Mouse (Mus musculus) heart, embryonic 16.5 days (tissue): ENCODE measurements around the gene Fis1. TPM values are rescaled to one million over a fixed set of nuclear protein-coding genes. Genes with fewer than 3 reads are reported as not detected.
"Not testable (repeated sequence)": the region's sequence is repeated elsewhere in the genome, so short reads cannot be mapped to it uniquely, and the experiment has no call there.

Experiments
- ATAC-seq: fragments of 200-750 bp; cut with Nextera tagmentation; replicated peaks from 2 replicates; pipeline ENCODE4 v1.8.0; 2017; ENCODE audit warnings: moderate number of reproducible peaks; ENCODE audit not compliant: insufficient read depth, low FRiP score; ENCODE audit errors: extremely low read depth
- H3K27ac ChIP-seq: fragments of 300-500 bp; sonication (generic); 2 replicates; pipeline ENCODE4 v1.5.1; 2014; ENCODE audit warnings: mild to moderate bottlenecking, low read length, control low read depth, moderate library complexity
- H3K27me3 ChIP-seq: fragments of 300-500 bp; sonication (generic); 2 replicates; pipeline ENCODE4 v1.6.1; 2014; ENCODE audit warnings: low read length, mixed read lengths; ENCODE audit not compliant: control insufficient read depth, insufficient read depth
- H3K36me3 ChIP-seq: fragments of 300-500 bp; sonication (generic); 2 replicates; pipeline ENCODE4 v1.6.1; 2014; ENCODE audit not compliant: control insufficient read depth, insufficient read depth
- H3K4me1 ChIP-seq: fragments of 300-500 bp; sonication (generic); 2 replicates; pipeline ENCODE4 v1.6.1; 2014; ENCODE audit warnings: low read length, mixed read lengths; ENCODE audit not compliant: control insufficient read depth, insufficient read depth
- H3K4me2 ChIP-seq: fragments of 300-500 bp; sonication (generic); 2 replicates; pipeline ENCODE4 v1.6.1; 2014; ENCODE audit warnings: low read depth, mild to moderate bottlenecking, control low read depth, low read length
- H3K4me3 ChIP-seq: fragments of 300-500 bp; sonication (generic); 2 replicates; pipeline ENCODE4 v1.5.1; 2014; ENCODE audit warnings: mild to moderate bottlenecking, control low read depth, low read length
- H3K9ac ChIP-seq: fragments of 300-500 bp; sonication (generic); 2 replicates; pipeline ENCODE4 v1.6.1; 2014; ENCODE audit warnings: low read length, control low read depth
- H3K9me3 ChIP-seq: fragments of 300-500 bp; sonication (generic); replicated peaks from 2 replicates; pipeline ENCODE4 v1.6.1; 2016; ENCODE audit warnings: low read length; ENCODE audit not compliant: control insufficient read depth
- WGBS: fragments of 180-500 bp; shearing (Covaris S2); extraction: QIAGEN DNeasy Blood & Tissue Kit; methylation state at CpG from one replicate; pipeline ENCODE4 v1.1.7; 2014; 5-methylcytosine and 5-hydroxymethylcytosine counted together
- polyA plus RNA-seq: library from polyadenylated mRNA; unstranded; fragments of >200 nt; fragmentation: Nextera tagmentation; extraction: Ambion mirVana; gene quantifications from 2 replicates; pipeline ENCODE4 v1.2.1, GENCODE M21; 2015

The Fis1 gene
- polyA plus RNA-seq, 1 experiment from 2014 or later: 214 TPM

DNA sequence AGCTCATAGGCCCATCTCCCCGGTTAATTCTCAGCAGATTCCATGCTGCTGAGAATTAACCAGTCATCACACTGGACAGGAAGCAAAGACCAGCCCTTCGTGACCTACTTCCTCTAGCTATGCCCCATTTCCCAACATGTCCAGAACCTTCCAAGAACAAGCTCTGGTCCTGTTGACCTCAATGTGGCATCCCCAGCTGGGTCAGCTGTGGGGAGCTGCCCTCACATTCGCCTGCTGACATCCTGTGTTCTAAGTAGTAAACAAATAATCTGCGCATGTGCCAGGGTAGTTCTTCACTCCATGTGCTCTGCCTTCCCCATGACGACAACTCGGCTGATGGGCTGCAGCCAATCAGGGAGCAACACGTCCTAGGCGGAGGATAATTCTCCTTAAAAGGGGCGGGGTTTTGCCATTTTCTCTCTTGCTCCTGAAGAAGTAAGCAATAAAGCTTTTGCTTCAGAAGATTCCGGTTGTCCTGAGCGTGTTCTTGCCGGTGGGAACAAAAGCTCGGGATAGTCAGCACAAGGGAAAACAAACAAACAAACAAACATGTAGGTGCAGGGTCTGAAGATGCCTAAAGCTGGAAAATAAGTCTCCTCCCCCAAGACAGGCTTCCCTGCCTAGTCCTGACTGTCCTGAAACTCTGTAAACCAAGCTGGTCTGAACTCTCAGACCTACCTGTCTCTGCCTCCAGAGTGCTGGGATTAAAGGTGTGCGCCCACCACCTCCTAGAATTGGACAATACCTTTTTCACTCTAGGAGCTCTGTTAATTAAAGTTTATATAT lies 3.3 kb upstream of the Fis1 start:
- WGBS: 70% methylated on average over 14 of the region's 14 CpGs
- not testable (repeated sequence) for H3K4me3 ChIP-seq

DNA sequence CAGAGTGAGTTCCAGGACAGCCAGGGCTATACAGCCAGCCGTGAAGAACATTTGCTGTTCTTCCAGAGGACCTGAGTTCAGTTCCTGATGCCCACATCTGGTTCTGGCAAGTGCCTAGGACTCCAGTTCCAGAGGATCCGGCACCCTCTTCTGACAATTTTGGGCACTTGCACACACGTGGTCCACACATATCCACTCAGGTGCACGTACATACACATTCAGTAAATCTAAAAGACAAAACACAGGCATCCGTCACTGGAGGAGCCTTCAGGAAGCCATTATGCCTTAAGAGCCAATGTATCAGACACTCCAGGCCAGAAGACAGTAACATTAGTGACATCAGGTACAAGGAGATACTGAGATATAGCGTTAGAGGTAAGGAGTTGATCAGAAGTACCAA lies 2.6 kb upstream of the Fis1 start:
- Histone ChIP-seq H3K36me3 (no peaks in the 10 kb centered on the region), H3K9me3 (no peaks in the 10 kb centered on the region), H3K4me3 (no peak overlapping the region), H3K27me3 (no peaks in the 10 kb centered on the region), H3K4me2 (no peak overlapping the region), H3K9ac (no peak overlapping the region), H3K4me1 (peaks cover 10% of the 10 kb centered on the region), H3K27ac (no peak overlapping the region)
- WGBS: 84% methylated on average over 6 of the region's 6 CpGs
- ATAC-seq: no peak

More for the DNA sequence above, 3.3 kb upstream of the Fis1 start:
- H3K36me3 ChIP-seq, H3K27me3 ChIP-seq, H3K4me1 ChIP-seq, H3K9ac ChIP-seq, H3K9me3 ChIP-seq, H3K27ac ChIP-seq, ATAC-seq, H3K4me2 ChIP-seq: not testable (repeated sequence)

- H3K4me2 ChIP-seq: no peak overlapping the region
Observed at GRCm38 (mm10) chr5:136952153-136952552, 922 bp upstream of the Fis1 start.

GRCm38 (mm10) chr5:136953440-136953951 lies 421 bp downstream of the Fis1 start:
- 3% methylated on average over 12 of the region's 12 CpGs for WGBS
- peak overlapping the region; percentile 60 for H3K4me3 ChIP-seq
- no peaks in the 10 kb centered on the region for H3K27me3 ChIP-seq
- peak overlapping the region; percentile 57 for H3K27ac ChIP-seq
- ATAC-seq: peak; percentile 12; the same call in 1 of the 2 replicates
- H3K9ac ChIP-seq: peak overlapping the region; percentile 78
- no peaks in the 10 kb centered on the region; the same call in 1 of the 2 replicates for H3K36me3 ChIP-seq
- peaks cover 10% of the 10 kb centered on the region for H3K4me1 ChIP-seq
- peak overlapping the region; percentile 68 for H3K4me2 ChIP-seq
- H3K9me3 ChIP-seq: no peaks in the 10 kb centered on the region

More at GRCm38 (mm10) chr5:136952153-136952552, 922 bp upstream of the Fis1 start:
- Histone ChIP-seq H3K36me3 (no peaks in the 10 kb centered on the region; the same call in 1 of the 2 replicates), H3K4me1 (peaks cover 10% of the 10 kb centered on the region), H3K9me3 (no peaks in the 10 kb centered on the region), H3K27me3 (no peaks in the 10 kb centered on the region), H3K9ac (no peak overlapping the region), H3K27ac (no peak overlapping the region), H3K4me3 (no peak overlapping the region)
- no peak for ATAC-seq
- 66% methylated on average over 4 of the region's 4 CpGs for WGBS

DNA sequence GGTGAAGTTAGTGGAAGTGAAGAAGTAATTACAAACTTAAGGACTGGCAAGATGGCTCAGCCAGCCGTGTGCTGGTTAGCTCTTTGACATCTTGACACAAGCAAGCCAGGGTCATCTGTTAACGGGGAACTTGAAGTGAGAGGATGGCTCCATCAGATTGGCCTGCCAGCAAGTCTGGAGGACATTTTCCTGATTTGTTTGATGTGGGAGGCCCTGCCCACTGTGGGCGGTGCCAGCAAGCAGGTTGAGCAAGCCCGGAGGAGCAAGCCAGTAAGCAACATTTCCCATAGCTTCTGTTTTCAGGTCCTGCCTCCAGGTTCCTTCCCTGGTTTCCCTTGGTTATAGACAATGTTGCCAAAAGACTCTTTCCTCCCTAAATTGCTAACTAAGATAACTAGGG lies 2.5 kb downstream of the Fis1 start:
- H3K27ac ChIP-seq: no peak overlapping the region
- no peak overlapping the region for H3K9ac ChIP-seq
- ATAC-seq: no peak
- H3K27me3 ChIP-seq: no peaks in the 10 kb centered on the region
- H3K4me2 ChIP-seq: no peak overlapping the region
- WGBS: 83% methylated on average over 4 of the region's 4 CpGs
- H3K4me1 ChIP-seq: peaks cover 10% of the 10 kb centered on the region
- no peaks in the 10 kb centered on the region; the same call in 1 of the 2 replicates for H3K36me3 ChIP-seq
- H3K4me3 ChIP-seq: no peak overlapping the region
- H3K9me3 ChIP-seq: no peaks in the 10 kb centered on the region

GRCm38 (mm10) chr5:136957250-136957649 lies 4.2 kb downstream of the Fis1 start:
- H3K9me3 ChIP-seq: no peaks in the 10 kb centered on the region
- H3K9ac ChIP-seq: no peak overlapping the region
- WGBS: 92% methylated on average over 1 of the region's 1 CpGs
- H3K36me3 ChIP-seq: no peaks in the 10 kb centered on the region; the same call in 1 of the 2 replicates
- H3K27ac ChIP-seq: no peak overlapping the region
- peaks cover 13% of the 10 kb centered on the region for H3K4me1 ChIP-seq
- H3K4me2 ChIP-seq: no peak overlapping the region
- no peak overlapping the region for H3K4me3 ChIP-seq
- ATAC-seq: no peak
- no peaks in the 10 kb centered on the region for H3K27me3 ChIP-seq

DNA sequence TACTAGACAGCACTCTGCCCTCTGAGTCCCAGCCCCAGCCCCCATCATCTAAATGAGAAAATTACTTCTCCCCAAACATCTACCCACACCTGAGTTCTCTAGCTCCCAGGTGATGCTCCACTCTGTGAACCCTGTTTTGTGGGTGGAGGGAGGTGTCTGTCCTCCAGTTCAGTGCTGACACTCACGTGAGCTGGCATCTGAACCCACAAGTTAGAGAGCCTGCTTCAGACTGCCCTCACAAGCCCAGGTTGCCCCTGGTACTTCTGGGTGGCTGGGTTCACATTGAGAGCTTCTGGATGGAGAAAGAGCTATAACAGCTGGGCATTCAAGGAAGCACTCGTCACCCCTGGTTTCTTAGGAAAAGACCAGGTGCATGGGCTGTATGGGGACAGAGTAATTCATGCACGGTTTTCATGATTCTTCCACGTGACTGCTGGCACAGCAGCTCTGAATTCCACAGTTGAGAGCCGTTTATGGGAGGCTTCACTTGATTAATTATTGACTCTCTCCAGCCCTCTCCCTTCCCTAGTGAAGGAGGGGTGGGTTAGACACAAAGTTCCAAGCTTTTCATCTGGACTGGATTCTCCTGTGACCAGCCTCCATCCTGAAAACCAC lies 6.0 kb downstream of the Fis1 start:
- WGBS: 65% methylated on average over 5 of the region's 5 CpGs
- no peak overlapping the region for H3K4me3 ChIP-seq
- no peaks in the 10 kb centered on the region for H3K9me3 ChIP-seq
- peaks cover 11% of the 10 kb centered on the region for H3K36me3 ChIP-seq
- H3K9ac ChIP-seq: no peak overlapping the region
- no peak overlapping the region for H3K27ac ChIP-seq
- ATAC-seq: no peak
- H3K4me2 ChIP-seq: no peak overlapping the region
- peaks cover 15% of the 10 kb centered on the region for H3K4me1 ChIP-seq
- no peaks in the 10 kb centered on the region for H3K27me3 ChIP-seq

GRCm38 (mm10) chr5:136960053-136960452 lies 7.0 kb downstream of the Fis1 start:
- no peak for ATAC-seq
- WGBS: 86% methylated on average over 6 of the region's 6 CpGs
- H3K36me3 ChIP-seq: peaks cover 14% of the 10 kb centered on the region

More at GRCm38 (mm10) chr5:136960053-136960452, 7.0 kb downstream of the Fis1 start:
- Histone ChIP-seq H3K9me3 (no peaks in the 10 kb centered on the region), H3K4me3 (no peak overlapping the region), H3K4me1 (peaks cover 11% of the 10 kb centered on the region), H3K27ac (no peak overlapping the region), H3K4me2 (no peak overlapping the region), H3K9ac (no peak overlapping the region), H3K27me3 (no peaks in the 10 kb centered on the region)
